Mouse (Mus musculus) cerebellum, adult 11-12 months (tissue): Measurements from ENCODE around the gene A030005K14Rik.
A peak's percentile ranks its signal among the peaks of the same experiment; 100 is the strongest.

ENCODE experiments used
- DNase-seq: peaks from one replicate; pipeline ENCODE4 v3.0.0; 2022

Gene A030005K14Rik

GRCm38 (mm10) chr1:83059278-83059677, at the start of gene A030005K14Rik:
A030005K14Rik (minus strand) TSS chr1:83059378.
- no peak for DNase-seq

GRCm38 (mm10) chr1:83107410-83107978, 48.3 kb upstream of the A030005K14Rik start:
- no peak for DNase-seq

GRCm38 (mm10) chr1:83105464-83105863, 46.3 kb upstream of the A030005K14Rik start:
- DNase-seq: no peak

DNA sequence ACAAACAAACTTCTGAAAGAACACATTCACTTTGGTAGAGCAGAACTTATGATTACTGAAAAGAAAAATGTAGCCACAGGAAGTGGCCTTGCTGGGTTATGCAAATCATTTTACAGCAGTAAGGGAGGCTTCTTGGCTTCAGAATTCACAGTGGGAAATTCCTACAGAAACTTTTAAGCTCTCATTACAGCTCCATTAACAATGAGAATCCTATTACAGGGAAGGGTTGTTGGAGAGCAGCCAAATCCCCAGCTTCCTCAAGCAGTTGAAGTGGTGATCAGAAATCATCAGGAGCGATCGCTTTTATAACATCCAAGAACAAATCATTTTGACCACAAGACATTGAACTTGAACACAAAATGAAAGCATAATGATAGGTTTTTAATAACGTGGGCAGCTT, 42.7 kb upstream of the A030005K14Rik start:
- DNase-seq: no peak

- no peak for DNase-seq
Measured at GRCm38 (mm10) chr1:83099580-83100137, 40.5 kb upstream of the A030005K14Rik start.

- no peak for DNase-seq
Measured at GRCm38 (mm10) chr1:83099160-83099559, 40.0 kb upstream of the A030005K14Rik start.

DNA sequence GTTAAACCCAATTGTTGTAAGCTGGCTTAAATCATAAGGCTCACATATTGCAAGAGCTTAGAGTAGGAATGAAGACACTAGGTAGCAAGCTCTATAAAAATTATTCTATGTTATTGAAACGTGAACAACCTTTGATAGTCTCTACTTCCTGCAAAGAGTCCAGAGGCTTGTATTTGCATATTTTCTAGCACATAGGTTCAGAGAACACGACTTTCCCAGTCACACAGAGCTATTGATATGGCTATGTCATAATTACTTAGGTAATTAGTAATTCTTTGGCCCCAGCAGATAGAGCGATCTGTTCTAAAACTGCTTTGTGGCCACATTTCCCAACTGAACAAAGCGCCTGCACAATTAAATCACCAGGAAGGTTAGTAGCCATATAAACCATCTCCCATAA, 37.8 kb upstream of the A030005K14Rik start:
- no peak for DNase-seq

DNA sequence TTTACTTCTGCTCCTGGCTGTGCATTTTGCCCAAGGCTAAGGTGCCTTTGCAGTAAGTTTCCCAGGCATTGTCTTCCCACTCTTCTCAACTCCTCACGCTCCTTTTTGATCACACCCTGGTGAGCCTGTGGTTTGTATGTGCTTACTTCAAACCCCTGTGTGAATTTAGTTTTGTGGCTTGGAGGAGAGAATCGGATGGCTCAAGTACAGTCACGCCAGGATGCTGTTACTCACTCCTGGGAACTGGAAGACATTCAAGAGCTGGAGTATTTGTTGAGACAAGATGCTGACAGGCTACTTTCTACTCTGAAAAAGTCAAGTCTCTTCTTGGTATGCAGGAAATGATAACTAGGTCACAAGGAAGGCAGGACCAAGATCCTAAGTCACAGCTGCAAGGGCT, 32.1 kb upstream of the A030005K14Rik start:
- DNase-seq: no peak

DNA sequence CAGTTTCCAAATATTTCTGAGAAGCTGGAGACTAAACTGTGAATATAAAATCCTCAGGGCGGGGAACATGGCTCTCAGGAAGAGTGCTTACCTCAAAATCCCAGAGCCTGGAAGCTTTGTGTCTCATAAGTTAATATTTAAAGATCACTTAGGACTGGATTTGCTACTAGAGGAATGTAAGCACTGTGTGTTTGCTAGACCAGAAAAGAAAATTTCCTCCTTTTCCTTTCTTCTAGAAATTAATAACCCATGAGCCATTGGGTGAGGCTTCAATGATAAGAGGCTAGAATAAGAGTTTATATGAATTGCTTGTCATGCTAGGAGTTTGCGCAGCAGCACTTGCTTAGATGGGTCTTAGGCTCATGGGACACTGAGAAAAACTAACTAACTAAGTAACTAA, 25.6 kb upstream of the A030005K14Rik start:
- DNase-seq: no peak

- DNase-seq: no peak
Measured at GRCm38 (mm10) chr1:83077016-83077415, 17.8 kb upstream of the A030005K14Rik start.

- no peak for DNase-seq
Measured at GRCm38 (mm10) chr1:83076190-83076917, 17.2 kb upstream of the A030005K14Rik start.

GRCm38 (mm10) chr1:83075526-83076189, 16.5 kb upstream of the A030005K14Rik start:
- DNase-seq: no peak

DNA sequence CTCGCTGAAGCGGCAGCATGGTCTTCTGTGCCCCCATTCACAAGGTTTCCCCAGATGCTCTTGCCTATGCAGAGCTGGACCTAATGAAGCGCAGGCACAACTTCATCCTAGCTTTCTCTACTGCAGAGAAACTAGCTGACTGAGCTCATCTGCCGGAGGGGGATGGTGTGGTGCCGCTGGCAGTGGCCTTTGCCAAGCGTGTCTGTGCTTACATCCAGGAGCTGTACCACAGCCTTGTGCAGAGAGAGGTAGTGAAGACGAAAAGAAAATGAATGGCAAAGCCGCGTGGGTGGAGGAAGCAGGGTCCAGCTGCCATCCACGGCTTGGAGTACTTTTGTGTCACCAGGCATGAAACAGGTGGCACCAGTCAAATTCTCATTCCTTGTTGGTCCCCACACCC, 8.0 kb upstream of the A030005K14Rik start:
- no peak for DNase-seq

DNA sequence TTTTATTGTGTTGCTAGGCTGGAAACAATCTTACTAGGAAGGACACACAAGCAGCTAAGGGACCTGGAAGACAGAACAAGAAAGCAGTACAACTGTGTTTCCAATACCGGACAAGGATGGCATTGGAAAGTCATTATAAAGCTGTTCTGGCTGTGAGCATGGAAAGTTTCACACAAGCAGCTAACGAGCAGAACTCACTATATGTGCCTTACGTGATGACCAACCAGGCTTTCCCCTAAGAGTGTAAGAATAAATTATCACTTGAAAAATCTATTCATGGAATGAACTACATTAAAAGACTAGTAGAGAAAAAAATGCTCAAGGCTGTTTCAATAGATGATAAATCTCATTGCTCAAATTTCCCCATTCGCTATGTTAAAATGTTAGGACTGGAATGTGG, 7.4 kb upstream of the A030005K14Rik start:
- no peak for DNase-seq

DNA sequence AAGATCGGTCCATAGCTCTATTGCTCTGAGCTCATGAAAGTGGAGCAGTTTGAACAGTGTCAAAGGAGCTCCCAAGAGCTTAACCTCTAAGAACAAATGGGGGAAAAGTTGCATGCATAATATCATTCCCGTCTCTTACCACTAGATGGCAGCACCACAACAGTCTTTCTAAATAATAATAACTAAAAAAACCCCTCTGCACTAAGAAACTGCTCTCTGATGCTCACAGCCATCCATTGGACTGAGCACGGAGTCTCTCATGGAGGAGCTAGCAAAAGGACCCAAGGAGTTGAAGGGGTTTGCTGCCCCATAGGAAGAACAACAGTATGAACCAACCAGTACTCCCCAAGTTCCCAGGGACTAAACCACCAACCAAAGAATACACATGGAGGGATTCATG, 5.7 kb upstream of the A030005K14Rik start:
- no peak for DNase-seq

DNA sequence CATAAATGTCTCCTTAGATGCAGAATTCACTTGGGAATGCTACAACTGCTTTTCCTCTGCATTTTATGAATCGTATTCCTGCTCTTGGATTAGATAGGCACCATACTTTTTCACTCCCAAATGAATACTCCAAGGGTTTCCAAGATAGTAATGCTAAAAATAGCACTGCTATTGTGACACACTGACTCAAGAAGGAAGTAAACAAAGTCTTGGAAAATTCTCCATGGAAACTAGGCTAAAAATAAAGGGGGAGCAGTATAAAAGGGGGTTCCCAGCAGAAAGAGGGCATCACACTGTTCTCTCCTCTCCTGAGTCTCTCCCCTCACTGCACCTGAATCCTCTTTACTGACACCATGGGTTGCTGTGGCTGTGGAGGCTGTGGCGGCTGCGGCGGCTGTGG, 1.5 kb upstream of the A030005K14Rik start, which contains the start of gene Krtap28-13:
Gene Krtap28-13 (plus strand): TSS at position 288 of the 400 bp plus-strand sequence.
- DNase-seq: no peak

DNA sequence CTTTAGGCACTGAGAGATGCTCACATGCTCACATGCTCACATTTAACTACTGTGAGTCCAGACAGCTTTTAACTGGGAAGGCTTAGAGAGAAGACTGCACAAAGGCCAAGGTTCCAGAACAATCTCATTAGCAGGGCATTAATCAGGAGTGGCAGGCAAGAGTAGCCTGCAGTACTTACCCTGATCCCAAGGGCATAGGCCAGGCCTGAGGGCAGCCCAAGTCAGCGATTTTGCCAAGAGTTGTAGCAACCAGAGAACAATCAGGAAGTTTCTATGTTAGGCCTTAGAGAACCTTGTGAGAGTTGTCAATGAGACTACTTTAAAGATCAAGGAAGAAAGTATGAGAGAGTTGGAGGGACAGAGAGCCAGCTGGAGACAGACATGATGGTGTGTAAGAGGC, 697 bp downstream of the A030005K14Rik start:
- no peak for DNase-seq

GRCm38 (mm10) chr1:83044882-83045427, 14.2 kb downstream of the A030005K14Rik start, which contains the start of gene Gm47969:
Gm47969 (plus strand) TSS chr1:83044932.
- no peak for DNase-seq

GRCm38 (mm10) chr1:83042380-83042779, 16.8 kb downstream of the A030005K14Rik start, which contains the start of gene Krtap28-10:
Krtap28-10 (minus strand) TSS chr1:83042480.
- DNase-seq: no peak

- no peak for DNase-seq
Measured at GRCm38 (mm10) chr1:83039080-83039479, 20.1 kb downstream of the A030005K14Rik start.

DNA sequence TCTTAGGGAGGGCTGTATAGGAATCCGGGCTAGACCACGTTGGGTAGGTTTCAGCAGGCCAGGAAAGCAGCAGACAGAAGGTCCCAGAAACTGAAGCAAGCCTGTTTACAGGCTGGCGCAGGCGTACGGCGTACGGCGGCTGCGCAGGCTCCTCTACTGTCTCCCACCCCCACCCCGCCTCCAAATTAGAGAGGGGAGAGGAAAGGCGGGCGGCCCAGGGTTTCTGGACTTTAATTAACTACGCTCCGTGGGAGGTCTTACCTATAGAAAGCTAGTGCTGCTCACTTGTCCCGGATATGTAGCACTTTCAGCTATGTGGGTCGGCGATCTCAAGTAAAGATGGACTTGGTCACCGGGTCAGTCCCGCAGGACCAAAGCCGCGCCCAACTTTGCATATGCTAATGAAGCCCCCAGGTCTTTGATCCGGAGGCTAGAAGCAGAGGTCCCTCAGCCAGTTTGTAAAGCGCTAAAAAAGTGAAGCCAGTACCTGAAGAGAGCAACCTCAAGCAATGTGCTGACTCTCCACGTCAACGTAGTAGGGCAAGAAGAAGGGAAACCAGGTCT, 21.0 kb downstream of the A030005K14Rik start, which contains the start of gene Slc19a3:
Gene Slc19a3 (minus strand): TSS at position 340 of the 564 bp plus-strand sequence.
- DNase-seq: peak; percentile 11

GRCm38 (mm10) chr1:83036892-83037667, 22.1 kb downstream of the A030005K14Rik start:
- DNase-seq: no peak
